Mouse (Mus musculus) B cell, adult 67 days (primary cell): ENCODE measurements around the gene Zfp936. TPM values are rescaled to one million over a fixed set of nuclear protein-coding genes. Genes with fewer than 3 reads are reported as not detected.

Source experiments
- total RNA-seq, 2 experiments: library from RNA; stranded (reverse); gene quantifications; 4 replicates each; pipeline ENCODE4 v1.2.4; 2023

Gene Zfp936
- total RNA-seq: not detected

GRCm38 (mm10) chr7:43113929-43114328, at the start of gene Zfp936:
TSS of gene Zfp936 (plus strand) at chr7:43114229.

Other genes starting within 250 kb of the Zfp936 start
- gene Gm2381, start 247.0 kb upstream of the Zfp936 start, total RNA-seq: not detected
- not detected for gene Vmn2r63, start 180.4 kb upstream of the Zfp936 start, total RNA-seq
- not detected for gene Gm9268, start 95.5 kb upstream of the Zfp936 start, total RNA-seq
- gene Zfp715, start 199.1 kb downstream of the Zfp936 start, total RNA-seq: 10 to 100 TPM; 34.6 to 35.1 TPM
- gene Siglecf, start 237.1 kb downstream of the Zfp936 start, total RNA-seq: under 1 TPM; 0.35 to 0.47 TPM